Mouse (Mus musculus): Measurements from ENCODE around the gene Grhl1. TPM values are rescaled to one million over a fixed set of nuclear protein-coding genes. Genes with fewer than 3 reads are reported as not detected.

The Grhl1 gene
- 0.66 and 0.79 TPM in 2 replicates for polyA plus RNA-seq (2012)

- no peak for TF ChIP-seq GATA1 (IDR thresholded peaks at IDR 0.05; ENCODE audit: low read length)
These were observed at the start of gene Grhl1 for GRCm38 (mm10) chr12:24571523-24572392. Gene Grhl1 (plus strand): TSS chr12:24572283.

DNA sequence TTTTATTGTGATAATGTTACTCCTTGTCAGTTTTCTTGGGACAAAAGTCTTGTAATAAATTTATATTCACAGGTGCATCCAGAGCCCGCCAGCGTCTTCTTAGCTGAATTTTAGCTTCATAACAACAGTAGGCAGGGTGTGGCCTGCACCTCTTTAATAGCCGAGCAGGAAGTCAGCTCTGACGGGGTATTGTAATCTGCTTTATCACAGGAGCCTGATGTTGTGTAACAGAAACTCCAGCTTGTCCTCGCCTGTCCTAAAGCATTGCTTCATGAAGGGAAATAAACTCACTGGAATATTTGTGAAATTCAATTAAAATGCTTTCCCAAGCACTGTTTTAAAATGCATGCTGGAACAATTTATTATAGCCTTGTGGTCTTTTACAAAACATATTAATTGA is 35.7 kb upstream of the Grhl1 start:
- no peak for TF ChIP-seq GATA1 (IDR thresholded peaks at IDR 0.05; ENCODE audit: low read length)

- TF ChIP-seq GATA1 (IDR thresholded peaks at IDR 0.05; ENCODE audit: low read length), result no peak
These were observed 34.9 kb upstream of the Grhl1 start for GRCm38 (mm10) chr12:24537201-24537600.

DNA sequence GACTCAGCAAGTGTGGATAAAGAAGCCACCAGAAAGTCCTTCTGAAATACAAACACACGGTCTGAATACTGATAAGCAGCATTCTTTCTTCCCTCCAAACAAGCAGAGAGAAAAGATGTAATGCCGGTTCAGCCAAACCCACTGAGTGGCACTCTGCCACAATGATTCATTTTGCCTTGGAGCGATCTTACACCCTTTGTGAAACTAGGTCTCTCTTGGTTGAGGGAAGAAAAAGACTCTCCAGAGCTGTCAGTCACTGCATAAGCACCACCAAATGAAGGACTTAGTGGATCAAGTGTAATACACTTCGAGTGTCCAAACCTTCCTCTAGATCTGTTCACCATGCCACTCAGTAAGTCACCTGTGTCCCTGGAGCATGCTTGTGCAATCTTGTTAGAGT is 34.1 kb upstream of the Grhl1 start:
- TF ChIP-seq GATA1 (IDR thresholded peaks at IDR 0.05; ENCODE audit: low read length), result no peak

- TF ChIP-seq GATA1 (IDR thresholded peaks at IDR 0.05; ENCODE audit: low read length), result no peak
These were observed 30.5 kb upstream of the Grhl1 start for GRCm38 (mm10) chr12:24541426-24542154.

- TF ChIP-seq GATA1 (IDR thresholded peaks at IDR 0.05; ENCODE audit: low read length), result no peak
These were observed 24.4 kb upstream of the Grhl1 start for GRCm38 (mm10) chr12:24547686-24548085.

DNA sequence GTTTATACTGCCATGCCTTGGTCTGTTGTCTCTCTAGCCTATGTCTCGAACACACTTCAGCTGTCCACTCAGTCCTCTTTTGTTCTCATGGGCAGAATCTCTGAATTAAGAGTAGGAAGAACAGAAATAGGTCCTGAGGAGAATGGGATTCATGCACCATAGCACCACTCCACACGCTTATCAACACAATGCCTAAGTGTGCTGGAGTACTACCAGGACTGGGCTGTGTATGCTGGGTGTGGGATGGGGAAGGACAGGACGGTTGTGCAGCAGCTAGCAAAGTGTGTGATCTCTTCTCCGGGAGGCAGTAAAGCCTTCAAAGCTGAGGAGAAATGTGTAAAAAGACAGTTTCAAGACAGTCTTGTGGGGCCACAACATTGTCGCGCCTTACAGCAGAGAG is 23.2 kb upstream of the Grhl1 start:
- TF ChIP-seq GATA1 (IDR thresholded peaks at IDR 0.05; ENCODE audit: low read length), result no peak

- TF ChIP-seq GATA1 (IDR thresholded peaks at IDR 0.05; ENCODE audit: low read length), result no peak
These were observed 19.6 kb upstream of the Grhl1 start for GRCm38 (mm10) chr12:24552531-24552930.

GRCm38 (mm10) chr12:24555976-24556375 is 16.1 kb upstream of the Grhl1 start:
- no peak for TF ChIP-seq GATA1 (IDR thresholded peaks at IDR 0.05; ENCODE audit: low read length)

- TF ChIP-seq GATA1 (IDR thresholded peaks at IDR 0.05; ENCODE audit: low read length), result no peak
These were observed 8.6 kb upstream of the Grhl1 start for GRCm38 (mm10) chr12:24563395-24563960.

DNA sequence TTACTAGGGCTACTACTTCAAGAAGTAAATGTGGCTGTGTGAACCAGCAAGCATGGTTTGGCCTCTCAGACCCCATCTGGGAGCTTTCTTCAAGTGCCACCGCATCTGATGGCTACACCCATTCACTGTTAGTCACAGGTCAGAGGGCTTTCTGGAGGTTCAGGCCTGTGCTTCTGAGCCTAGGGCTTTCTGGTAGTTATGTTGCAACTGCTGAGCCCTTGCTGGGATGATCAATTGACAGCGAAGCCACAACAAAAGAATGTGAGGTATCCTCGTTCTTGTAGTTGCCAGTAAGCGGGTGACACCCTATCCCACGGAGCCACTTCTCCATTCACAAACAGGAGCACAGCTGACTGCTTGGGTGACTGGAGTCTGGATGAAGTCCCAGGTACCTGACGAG is 6.8 kb upstream of the Grhl1 start:
- TF ChIP-seq GATA1 (IDR thresholded peaks at IDR 0.05; ENCODE audit: low read length), result no peak

DNA sequence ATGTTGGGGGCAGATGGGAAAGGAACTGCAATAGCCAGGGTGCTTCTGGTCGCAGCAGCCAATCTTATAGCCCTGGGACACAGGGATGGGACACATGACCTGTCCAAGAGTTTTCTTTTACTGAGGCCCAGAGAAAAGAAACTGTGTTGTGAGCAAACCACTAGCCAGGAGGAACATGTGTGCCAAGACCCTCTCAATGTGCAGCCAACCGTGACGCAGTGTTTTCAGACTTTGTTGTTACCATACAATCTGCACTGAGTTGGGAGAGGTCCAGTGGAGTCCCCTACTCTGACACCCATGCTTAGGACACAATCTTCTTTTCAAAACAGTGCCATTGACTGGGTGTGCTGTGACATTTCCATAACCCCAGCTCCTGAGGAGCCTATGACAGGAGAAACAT is 4.5 kb upstream of the Grhl1 start:
- TF ChIP-seq GATA1 (IDR thresholded peaks at IDR 0.05; ENCODE audit: low read length), result no peak

DNA sequence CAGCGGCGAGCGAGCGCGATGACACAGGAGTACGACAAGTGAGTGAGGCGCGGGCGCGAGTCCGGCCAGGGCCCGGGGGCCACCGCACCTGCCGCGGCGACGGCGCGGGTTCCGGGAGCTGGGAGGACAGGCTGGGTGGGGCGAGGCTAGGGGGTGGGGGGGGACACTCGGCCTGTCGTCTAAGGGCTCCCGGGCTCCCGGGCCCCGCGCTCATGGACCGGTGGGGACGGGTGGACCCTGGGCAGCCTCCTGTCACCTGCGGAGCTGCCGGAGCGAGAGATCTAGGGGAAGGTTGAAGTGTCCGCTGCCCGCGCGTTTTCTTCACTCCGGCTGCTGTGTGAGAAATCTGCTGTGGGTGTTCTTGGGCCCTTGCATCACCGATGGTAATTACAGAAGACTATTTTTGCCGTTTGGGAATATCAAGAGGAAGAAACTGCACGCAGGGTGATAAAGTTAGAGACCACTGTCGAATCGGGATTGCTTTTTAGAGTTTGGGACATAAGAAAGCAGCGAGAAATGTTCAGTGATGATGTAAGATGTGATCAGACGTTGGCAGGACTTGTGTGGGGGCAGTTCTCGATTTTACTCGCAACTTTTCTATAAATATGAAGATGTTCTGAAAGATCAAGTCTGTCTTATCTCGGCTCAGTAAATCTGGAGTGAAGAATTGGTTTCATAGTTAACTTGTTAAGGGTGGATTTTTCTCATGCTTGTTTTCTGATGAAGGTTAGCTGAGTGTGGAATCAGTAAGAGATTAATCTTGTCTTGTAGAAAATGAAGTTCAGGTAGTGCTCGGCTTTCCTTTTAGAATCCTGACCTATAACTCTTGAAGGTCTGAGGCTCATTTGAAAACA is 565 bp downstream of the Grhl1 start:
- TF ChIP-seq GATA1 (IDR thresholded peaks at IDR 0.05; ENCODE audit: low read length), result no peak

- TF ChIP-seq GATA1 (IDR thresholded peaks at IDR 0.05; ENCODE audit: low read length), result no peak
These were observed 1.1 kb downstream of the Grhl1 start for GRCm38 (mm10) chr12:24573275-24573580.

DNA sequence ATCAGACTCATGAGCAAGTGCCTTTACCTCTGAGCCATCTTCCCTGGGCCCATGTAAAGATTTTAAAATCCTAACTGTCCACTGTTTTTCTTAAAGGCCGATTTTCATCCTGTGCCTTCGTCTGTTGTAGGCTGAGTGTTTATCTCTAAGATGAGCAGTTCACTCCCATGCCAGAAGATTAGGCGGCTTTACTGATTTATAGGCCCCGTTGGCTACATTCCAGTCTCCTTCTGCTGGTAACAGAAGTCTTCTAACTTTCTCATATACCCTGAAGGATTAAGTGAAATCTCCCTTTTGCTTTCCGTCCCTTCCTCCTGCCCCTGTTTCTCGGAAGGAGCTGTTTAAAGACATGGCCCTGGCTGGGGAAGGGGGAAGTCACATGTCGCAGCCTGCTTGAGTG is 2.8 kb downstream of the Grhl1 start:
- no peak for TF ChIP-seq GATA1 (IDR thresholded peaks at IDR 0.05; ENCODE audit: low read length)

- no peak for TF ChIP-seq GATA1 (IDR thresholded peaks at IDR 0.05; ENCODE audit: low read length)
These were observed 8.4 kb downstream of the Grhl1 start for GRCm38 (mm10) chr12:24580452-24580851.

All from G1E-ER4 (cell line).